Mouse (Mus musculus): Measurements from ENCODE around the gene Olfr132.
"Not testable (repeated sequence)": the region's sequence is repeated elsewhere in the genome, so short reads cannot be mapped to it uniquely, and the experiment has no call there.

The Olfr132 gene

DNA sequence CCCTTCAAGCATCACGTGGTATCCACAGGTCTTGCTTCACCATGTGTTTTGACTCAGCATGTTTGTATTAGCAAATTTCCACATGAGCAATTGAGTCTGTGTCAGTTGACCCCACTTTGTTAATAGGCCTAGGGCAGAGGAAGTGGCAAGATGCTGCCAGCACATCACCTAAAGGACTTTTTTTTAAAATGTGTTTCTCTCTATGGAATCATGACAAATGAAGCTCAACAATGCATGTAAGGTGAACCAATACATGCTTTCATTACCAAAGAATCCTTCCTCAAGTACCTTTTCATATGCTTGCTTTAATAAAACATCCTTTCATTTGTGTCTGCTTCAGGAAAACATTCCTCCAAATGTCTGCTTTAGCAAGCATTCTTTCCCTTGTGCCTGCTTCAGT, at the start of gene Olfr132:
Gene Olfr132 (minus strand): TSS at position 101 of the 400 bp plus-strand sequence.
- DNase-seq: no peak

DNA sequence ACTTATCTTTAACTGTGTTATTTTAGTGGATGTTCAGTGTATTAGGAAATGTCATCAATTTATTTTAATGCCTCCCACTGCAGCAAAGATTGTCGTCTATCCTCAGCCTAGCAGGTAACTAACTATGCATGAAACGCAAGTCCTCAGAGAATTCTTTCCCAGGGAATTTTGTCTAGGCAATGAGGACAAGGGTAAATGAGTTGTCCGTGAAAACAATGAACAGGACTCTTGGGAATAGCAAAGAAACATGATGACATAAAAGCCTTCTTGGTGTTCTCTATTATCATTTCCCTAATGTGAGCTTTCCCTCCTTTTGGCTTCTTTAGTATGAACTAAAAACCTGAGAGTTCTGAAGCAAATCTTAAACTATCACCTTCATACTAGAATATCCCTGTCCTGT, 36.8 kb upstream of the Olfr132 start, which contains the start of gene Olfr134:
Gene Olfr134 (plus strand): TSS at position 301 of the 400 bp plus-strand sequence.
- DNase-seq: no peak

DNA sequence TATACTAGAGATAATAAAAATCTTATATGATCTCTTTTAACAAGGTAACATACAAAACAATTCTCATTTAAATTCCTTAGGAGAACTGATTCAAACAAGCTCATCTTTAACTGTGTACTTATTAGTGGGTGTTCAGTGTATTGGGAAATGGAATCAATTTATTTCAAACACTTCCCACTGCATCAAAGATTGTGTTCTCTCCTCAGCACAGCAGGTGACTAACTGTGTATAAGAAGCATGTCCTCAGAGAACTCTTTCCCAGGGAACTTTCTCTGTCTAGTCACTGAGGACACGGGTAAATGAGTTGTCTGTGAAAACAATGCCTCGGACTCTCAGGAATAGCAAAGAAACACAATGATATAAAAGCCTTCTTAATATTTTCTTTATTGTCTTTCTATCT, 10.7 kb upstream of the Olfr132 start, which contains the start of gene Olfr133:
Gene Olfr133 (plus strand): TSS at position 301 of the 400 bp plus-strand sequence.
- no peak for DNase-seq

DNA sequence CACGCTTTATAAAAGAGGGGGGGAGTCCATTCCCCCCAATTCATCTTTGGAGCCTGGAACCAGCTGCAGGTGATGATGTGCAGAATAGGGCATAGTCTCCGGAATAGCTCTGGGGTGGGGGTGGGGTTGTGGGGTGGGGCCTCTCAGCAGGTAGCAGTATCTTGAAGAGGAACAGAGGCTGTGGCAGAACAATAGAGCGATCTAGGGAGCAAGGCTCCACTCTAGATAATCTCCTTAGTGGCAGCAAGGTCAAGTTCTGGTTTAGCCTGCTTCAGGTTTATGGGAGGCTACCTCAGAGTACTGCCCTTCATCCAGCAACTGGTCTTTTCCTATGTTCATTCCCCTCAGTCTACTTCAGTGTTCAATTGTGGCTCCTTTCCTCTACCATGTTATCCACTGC, 9.0 kb downstream of the Olfr132 start:
- not testable (repeated sequence) for DNase-seq

DNA sequence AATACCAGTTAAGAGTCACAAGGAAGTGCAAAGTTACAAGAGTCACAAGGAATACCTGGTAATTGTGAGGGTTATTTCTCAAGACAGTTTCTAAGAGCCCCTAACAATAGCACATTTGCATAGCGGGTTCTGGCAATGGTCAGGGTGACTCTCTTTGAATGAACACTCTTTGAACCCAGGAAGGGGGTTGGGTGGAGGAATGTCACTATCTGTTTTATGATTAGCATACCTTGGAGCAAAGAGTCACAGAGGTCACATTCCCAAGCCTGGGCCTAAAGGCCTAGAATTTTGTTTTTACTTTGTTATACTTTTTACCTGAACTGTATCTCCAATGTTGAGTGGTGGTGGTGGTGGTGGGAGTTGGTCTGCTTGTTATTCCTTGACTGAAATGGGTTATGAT, 10.1 kb downstream of the Olfr132 start:
- not testable (repeated sequence) for DNase-seq

DNA sequence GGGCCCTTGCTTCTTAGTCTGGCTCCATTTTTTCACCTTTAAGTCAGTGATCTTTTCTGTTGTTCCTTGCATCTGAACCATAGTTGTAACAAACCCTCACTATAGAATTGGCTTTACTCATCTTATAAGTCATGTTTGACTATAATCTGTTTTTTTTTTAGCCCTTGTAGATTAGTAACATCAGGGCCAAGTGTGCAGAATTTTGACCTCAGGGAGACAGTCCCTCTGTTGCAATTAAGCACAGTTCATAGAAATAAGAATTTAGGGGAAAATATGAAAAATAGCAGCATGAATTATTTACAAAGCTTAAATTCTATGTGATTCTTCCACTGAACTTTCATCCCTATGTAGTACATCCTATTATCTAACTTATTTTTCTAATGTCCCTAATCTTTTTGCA, 45.7 kb downstream of the Olfr132 start, which contains the start of gene Olfr131:
Gene Olfr131 (minus strand): TSS at position 101 of the 400 bp plus-strand sequence.
- no peak for DNase-seq

DNA sequence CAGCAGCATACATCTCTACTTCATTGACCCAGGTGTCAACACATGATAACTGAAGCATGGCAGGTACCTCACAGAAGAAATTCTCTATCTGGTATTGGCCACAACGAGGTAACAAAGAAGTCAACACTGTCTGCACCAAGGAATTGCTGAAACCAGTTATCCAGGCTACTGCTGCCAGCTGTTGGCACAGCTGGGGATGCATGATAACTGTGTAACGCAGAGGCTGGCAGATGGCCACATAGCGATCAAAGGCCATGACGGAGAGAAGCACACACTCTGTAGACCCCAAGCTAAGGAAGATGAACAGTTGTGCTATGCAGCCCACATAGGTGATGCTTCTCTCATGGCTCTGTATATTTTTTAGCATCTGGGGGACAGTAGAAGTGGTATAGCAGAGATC, 52.0 kb downstream of the Olfr132 start:
- no peak for DNase-seq

Measured in cerebellum, adult 11-12 months (tissue).